Mouse (Mus musculus) urinary bladder, postnatal 4 days (tissue): ENCODE data around the gene Cdkn1c.

Experiments
- DNase-seq, 2 experiments: peaks; one replicate each; pipeline ENCODE4 v3.0.0; 2021 to 2022; ENCODE audit warnings: low spot score in 2 of 2

The Cdkn1c gene

DNA sequence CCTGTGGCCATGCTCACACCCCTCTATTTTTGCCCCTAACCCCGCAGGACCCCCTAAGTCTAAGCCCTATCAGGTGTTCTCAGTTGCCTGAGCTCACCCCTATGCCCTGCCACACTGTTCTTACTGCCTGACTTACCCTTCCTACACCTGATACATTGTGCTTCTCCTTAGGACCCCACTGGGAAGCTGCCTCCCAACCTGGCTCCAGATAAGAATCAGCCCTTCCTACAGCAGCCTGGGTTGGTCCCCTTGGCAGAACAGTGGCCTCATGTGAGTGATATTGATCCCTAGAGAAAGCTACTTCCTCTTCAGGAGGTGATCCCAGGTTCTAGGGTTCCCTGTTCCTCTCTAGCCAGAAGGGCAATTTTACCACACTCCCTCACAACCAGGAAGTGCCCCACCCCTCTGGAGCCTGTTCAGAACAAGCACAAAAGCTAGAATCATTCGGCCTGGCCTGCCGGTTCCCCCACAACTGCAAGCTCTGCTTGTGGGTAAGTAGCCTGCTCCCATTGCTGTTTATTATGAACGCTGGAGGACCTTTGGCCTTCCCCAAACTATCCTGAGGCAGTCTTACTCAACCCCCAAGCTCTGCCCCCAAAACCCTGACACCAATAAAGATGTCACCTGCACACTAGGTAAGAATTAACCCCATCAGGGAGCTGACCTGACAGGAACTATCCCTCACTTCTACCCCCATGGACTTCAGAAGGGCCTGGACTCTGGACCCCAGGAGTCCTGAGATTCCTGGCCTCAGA is 12.7 kb upstream of the Cdkn1c start, which contains the start of gene Slc22a18:
Slc22a18 (plus strand) TSS at position 390 of the 755 bp plus-strand sequence.
- peak in 1 of 2 experiments; percentile 32 for DNase-seq

DNA sequence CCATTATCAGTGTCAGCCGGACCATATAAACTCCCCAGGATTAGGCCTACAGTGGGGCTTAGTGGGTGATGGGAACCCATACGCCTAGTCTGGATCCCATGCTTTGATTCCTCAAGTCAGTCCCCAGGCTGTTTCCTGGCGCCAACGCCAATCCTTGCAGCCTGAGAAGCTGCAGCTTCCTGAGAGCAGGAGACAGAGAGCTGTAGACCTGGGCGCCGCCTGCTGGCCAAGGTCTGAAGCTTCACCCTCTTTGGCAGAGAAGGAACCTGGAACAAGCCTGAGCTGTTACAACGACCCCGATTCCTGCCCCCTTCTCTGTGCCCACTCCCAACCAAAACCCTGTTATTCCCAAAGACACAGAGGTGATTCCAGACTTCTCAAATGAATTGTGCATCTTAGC is 9.1 kb upstream of the Cdkn1c start:
- peak; percentile 75 to 86 for DNase-seq

DNA sequence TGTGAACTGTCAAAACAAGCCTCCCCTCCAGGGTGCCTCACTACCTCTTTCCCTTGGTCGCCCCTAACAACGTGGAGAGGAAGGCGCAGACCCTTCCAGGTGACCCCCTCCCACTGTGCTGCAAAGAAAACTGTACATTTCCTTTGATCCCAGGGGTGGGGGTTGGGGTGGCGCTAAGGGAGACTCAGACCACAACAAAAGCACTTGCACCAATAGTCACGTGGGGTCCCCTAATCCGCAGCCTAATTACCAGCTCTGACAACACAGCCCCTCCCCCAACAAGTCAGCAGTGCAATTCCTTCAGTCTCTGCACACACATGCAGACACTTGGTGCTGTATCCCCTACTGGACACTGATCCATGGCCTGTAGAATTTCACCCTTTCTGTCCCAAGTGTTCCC is 6.9 kb upstream of the Cdkn1c start:
- DNase-seq: no peak

DNA sequence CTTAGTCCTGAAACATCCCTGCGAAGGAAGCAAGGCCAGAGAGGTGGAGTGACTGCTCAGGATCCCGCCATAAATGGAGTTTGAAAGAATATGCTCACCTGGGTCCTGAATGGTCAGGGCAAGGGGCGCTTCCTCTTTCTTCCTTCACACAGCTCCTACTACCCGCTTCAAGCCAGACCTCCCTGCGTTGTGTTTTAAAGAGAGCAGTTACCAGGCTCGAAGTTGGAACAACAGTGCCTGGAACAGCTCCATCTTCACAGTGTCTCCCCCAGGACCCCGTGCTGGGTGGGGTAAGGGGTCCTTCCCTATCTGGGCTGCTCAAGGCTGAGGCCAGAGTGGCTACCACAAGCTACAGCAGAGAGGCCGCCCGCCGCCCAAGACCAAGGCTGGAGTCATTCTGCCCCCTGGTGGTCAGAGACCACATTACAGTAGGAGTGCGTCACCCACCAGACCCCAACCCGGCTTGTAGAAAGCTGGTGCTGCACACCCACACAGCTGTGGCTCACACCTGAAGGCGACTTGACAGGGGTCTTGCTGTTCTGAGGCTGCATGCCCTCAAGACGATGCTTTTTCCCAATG is 5.3 kb upstream of the Cdkn1c start:
- DNase-seq: peak; percentile 74 to 89

DNA sequence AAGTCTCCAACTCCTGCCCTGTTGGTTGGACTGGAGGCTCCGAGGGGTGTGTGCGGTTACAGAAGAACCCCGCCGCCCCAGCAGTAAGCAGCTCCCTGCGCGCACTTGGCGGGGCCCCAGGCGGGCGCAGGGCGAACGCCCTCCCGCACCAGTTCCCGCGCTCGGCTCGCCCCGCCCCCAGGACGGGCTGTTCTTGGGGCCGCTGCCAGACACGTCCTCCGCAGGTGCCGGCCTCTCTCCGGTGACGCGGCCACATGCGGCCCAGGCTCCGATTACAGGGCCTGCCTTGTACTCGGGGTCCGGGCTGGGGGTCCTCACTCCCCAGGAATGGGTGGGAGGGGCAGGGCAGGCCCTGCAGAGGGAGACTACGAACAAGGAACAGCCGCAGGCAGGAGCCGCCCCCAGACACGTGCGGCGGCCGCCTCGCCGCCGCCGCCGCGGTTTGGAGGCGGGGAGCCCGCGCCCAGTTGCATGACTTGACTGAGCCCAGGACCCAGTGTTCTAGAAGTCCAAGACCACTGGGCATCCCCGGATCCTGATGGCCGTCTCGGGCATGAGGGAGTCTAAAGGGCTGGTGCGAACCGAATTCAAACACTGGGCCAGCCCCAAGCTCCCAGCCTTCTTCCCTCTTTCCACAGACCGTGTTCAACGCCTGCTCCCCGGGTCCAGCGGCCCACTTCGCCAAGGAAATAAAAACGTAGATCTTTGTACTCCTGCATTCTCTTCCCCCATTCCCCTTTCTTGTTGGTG is 4.1 kb upstream of the Cdkn1c start:
- peak; percentile 65 to 77 for DNase-seq

DNA sequence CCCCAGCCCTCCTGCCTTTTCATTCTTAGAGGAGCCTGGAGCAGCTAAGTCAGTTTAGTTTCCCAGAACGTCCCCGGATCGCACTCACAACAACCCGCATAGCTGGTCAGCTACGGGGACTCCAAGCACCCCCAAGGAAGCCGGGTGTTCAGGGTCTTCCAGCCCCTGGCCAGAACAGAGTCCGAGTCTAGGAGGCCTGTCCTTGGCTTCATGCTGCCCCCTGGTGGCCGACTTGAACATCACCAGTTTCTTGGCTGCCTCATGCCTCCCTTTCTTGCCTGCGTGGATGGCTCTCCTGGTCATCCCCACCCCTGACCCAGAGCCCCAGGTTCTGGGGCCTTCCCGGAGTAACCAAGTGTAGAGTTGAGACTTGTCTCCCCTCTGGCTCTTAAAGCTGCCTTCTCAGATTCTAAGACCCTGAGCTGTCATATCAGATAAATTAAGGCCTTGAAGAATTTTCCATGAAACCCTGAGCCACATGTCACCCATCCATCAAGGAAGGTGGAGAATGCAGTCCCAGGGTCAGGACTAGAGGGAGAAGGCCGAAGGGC is 3.1 kb upstream of the Cdkn1c start:
- DNase-seq: peak; percentile 67 to 85

DNA sequence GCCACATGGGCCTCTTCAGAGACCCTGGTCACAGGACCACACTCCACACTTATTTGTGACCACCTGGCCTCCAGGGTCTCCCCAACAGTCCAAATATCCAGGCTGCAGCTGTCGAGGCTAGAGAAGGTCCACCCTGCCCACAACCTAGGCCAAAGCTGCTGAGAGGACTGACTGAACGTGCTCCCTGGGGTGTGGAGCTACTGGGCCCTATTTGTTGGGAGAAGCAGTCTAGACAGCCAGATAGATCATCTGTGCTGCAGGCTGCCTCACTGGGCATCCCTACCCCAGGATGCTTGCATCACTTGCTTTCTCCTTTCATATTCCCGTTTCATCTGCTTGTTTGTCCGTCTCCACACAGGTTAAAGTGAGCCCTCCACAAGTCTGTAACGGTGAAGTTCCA is 1.7 kb upstream of the Cdkn1c start:
- DNase-seq: no peak

DNA sequence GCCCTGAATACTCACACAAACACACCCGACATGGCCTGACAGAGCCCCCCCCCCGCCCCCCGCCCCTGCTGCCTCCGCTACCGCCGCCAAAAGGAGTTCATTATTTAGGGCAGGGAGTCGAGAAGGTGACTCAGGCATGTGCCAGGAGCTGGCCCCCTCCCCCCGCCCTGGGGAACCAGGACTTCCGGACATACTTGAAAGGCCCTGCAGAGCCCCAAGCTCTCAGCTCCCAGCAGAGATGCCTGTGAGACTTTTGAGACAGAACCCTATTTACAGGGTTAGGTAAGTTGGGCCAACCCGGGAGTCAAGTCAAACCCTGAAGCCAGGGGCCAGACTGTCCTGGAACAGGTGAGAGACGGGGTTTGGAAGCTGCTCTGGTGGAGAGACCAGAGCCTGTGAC is 1.1 kb upstream of the Cdkn1c start:
- no peak for DNase-seq

DNA sequence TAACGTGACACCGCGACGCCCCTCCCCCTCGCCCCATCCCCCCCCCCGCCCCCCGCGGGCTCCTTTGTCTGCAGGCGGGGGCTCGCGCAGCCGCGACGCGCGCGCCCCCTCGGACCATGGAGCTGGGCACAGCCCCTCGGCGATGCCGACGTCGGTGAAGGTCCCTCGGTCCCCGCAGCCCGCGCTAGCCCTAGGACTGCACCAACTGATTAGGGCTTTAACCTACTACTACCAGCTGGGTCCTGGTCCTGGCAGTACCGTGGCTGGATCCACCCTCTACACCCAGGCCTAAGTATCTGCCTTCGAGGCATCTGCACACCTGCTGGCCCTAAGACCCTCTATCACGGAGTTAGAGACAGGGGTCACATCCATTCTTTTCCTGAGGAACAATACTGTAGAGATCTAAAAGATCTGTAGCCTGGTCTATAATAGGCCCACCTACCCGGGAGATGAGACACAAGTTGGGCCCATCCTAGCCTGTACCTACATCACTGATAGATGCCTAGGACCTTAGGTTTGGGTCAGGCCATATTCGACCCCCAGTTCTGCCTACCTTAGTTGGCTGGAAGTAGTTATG is 532 bp upstream of the Cdkn1c start:
- no peak for DNase-seq

DNA sequence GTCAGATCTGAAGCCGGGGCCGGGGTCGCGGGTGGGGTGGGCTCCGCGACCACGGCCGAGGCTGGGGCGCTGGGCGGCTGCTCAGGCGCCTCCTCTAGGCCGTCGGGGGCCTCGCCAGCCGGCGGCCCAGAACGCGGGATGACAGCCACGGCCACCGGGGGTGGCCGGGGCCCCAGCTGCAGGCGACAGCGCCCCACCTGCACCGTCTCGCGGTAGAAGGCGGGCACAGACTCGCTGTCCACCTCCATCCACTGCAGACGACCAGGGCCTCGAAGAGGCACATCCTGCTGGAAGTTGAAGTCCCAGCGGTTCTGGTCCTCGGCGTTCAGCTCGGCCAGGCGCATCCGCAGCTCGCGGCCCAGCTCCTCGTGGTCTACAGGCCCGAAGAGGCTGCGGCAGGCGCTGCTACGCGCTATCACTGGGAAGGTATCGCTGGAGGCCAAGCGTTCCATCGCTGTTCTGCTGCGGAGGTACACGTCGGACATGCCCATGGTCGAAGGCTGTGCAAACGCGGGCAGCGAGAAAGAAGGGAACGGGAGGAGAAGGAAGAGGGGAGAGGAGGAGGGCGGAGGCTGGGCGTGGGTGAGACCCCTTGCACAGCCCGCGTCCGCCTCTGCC is 524 bp downstream of the Cdkn1c start:
- DNase-seq: no peak

DNA sequence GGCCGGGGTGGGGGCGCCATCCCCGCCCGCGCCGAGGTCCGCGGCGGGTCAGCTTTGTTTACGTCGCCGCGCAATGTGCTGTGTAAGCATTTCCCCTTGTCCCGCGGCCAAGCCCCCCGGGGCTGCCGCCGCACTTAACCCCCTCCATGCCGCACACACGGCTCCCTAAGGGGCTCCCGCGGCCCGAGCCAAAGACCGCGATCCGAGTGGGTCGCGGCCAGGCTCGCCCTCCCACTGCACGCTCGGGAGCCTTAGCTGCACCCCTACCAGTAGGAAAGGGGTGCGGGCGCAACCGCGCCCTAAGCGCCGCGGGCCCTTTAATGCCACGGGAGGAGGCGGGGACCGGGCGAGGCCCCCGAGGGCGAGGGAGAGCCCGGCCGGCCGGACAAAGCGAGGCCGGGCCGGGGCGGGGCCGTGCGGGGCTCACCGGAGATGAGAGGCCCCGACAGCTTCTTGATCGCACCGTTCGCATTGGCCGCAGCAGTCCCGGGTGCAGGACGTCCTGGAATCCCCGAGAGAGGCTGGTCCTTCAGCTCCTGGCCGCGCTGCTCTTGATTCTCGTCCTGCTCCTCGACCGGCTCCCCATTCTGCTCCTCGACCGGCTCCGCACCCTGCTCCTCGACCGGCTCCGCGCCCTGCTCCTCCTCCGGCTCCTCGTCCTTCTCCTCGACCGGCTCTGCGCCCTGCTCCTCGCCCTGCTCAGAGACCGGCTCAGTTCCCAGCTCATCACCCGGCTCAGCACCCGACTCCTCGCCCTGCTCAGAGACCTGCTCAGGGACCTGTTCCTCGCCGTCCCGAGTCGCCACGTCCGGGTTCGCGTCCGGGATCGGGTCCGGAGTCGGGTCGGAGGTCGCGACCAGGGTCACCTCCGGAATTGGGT is 1.3 kb downstream of the Cdkn1c start:
- peak in 1 of 2 experiments; percentile 46 for DNase-seq

DNA sequence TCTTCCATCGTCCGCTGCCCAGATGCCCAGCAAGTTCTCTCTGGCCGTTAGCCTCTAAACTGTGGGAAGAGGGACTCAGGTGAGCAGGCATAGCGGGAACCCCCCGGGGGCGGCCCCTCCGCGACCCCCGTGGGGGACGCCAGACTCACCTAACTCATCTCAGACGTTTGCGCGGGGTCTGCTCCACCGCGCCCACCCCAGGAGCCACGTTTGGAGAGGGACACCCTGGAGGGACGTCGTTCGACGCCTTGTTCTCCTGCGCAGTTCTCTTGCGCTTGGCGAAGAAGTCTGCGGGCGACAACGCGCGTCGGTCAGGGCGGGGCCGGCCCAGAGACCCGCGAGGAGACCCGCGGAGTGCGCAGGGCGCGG is 1.9 kb downstream of the Cdkn1c start:
- DNase-seq: no peak

DNA sequence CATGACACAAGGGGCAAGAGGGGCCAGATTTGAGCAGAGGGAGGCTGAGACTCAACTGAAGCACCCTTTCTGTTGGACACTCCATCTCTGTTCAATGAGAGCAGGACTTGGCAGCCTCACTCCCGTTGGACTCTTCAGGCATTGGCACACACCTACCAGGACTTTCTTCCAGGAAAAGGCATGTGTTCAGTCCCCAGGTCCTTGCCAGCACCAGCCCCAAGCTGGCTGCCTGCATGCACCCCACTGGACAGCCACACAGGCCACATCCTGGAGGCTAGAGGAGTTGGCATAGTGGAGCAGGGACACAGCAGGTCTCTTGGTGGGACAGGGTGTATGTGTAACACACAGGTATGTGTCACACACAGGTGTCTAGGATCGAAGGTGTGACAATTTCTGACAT is 13.7 kb downstream of the Cdkn1c start:
- DNase-seq: no peak

DNA sequence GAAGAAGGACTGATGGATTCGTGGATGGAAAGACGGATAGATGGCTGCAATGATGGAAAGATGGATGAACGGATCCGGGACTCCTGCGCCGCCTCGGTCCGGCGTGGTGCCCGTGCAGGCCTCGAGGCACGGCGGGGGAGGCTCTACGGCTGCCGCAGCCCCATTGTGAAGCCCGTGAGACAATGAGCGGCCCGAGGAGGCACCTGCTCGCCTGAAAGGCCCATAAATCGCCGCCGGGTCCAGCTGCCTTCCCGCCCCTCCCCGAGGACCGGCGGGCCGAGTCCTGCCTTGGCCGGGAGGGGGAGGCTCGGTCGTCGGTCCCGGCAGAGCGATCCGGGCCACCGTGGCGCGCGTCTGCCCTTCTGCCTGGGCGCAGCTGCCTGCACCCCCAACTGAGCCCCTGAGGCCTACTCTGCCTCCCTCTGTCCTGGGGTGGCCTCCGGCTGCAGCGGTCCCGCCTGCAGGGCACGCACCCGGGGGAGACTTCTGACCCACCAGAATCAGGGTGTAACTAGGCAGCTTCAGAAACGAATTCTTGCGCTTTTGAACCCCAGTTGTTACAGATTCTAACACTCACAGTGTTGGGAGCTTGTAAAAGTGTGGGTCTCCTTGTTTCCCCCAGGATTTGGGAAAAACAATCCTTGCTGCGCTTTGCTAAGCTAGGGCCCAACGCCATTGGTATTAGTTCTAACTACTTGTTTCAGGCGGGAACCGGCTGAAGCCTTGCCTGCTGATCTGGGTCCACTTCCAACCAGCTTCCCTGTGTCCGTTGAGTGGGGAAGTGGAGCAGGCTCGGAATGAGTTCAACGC is 15.0 kb downstream of the Cdkn1c start:
- no peak for DNase-seq

DNA sequence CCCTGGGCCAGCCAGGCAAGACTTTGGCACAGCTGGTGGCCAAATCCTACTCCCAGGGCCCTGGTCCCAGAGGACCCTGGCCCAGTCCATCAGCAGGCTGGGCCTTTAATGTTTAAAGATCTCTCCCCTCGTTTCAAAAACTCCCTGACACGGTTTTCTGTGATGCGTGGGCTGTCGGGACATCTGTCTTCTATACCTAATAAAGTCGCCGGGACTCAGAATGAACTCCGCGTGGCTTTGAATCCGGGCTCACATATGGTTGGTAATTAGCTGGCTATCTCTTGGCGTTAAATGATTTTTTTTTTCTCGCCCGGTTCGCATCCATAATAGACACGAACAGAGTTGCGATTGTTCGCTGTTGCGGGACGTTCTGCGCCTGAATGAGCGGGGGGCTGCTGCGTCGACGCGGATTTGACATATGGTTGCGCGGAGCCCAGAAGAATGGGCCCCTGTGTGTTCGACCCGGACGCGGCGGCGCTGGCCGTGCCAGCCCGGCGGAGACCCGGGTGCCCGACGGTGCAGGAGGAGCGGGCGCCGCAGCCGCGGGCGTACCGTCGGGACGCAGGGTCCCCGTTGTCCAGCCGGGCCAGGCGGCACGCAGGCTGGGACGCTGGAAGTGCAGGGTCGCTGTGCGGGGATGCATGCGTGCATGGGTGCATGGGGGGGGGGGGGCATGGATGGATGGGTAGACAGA is 15.7 kb downstream of the Cdkn1c start:
- DNase-seq: no peak

DNA sequence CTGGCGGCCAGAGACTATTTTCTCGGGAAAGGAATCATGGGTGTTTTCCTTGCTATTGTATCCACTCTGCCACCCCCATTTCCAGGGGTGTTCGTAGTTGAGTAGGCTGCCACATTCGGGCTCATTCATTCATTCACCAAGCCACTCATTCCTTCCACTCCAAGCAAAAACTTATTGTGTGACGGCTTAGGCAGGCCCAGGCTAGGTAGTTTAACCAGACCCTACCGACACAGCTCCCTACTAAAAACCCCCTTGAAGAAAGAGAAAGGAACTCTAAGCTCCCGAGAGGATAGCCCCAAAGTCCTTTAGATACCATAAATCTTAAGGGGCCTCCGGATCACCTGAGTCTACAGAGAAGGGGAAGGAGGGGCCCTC is 16.3 kb downstream of the Cdkn1c start:
- no peak for DNase-seq

DNA sequence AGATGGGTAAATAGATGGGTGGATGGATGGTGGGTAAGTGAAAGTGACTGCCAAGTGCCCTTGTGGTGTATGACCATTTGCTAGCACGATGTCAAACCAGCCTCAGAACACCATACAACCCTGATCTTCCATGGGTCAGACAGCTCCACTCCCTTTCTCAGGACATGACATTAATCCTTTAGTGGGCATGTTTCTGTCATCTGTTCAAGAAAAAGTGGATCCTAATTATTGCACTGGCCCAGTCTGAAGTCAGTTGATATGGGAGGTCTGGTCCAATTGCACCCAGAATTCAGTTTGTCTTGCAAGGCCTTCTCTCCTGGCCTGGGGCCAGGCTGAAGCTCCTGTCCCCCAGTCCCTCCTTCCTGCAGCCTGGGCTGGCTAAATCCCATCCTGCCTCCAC is 21.9 kb downstream of the Cdkn1c start:
- no peak for DNase-seq

DNA sequence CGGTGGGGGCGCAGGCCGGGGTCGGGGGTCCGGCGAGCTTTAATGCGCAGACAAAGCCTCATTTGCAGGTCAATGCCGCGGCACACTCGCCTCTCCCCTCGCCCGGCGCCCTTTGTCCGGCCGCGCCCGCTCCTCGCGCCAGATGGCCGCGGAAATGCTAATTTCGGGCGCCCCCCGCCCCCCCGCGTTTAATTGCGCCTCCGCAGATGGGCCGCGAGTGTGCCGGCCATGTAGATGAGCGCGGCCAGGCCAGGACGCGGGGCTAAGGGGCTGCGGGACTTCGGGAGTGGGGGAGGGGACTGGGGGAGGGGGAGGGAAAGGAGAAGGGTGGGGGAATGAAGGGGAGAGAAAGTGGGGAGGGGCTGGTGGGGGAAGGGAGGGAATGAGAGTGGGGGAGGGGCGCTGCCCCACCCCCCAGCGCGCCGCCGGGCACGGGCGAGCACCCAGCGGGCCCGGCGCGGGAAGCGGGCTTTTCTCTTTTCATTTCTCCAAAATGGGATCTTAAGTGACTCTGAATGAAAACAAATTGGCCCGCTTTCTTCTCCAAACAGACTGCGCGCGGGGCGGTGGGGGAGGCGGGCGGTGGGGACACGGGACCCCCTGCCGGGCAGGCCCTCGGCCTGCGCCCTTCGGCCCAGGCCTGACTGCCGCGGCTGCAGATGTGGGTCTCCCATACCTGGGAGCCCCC is 22.8 kb downstream of the Cdkn1c start:
- DNase-seq: no peak
